Mouse (Mus musculus): ENCODE data around the gene Pknox2. TPM values are rescaled to one million over a fixed set of nuclear protein-coding genes. Genes with fewer than 3 reads are reported as not detected.

Pknox2 gene
- polyA plus RNA-seq, 1 experiment from 2014 or later, result 11.4 TPM

DNA sequence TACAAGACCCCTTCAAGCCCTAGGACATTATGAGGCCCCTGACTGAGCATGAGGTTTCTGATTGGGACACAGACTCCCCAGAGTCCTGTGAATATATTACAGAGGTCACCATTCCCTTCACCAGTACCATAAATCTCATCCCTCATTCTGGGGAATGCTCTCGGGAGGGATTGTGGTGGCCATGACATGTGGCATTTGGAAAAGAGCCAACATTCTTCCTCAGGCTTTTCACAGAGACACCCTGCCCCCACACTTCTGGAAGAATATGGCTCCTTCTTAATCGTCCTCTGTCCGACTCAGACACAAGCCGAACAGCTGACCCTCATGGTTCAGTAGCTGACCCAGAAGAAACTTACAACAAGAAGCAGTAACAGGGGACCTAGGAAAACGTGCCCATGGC is 139.1 kb downstream of the Pknox2 start:
- Histone ChIP-seq H3K27me3 (no peaks in the 10 kb centered on the region), H3K27ac (no peak overlapping the region), H3K4me1 (peaks cover 7% of the 10 kb centered on the region; the same call in 1 of the 2 replicates), H3K4me3 (no peak overlapping the region), H3K9me3 (no peaks in the 10 kb centered on the region), H3K36me3 (no peaks in the 10 kb centered on the region), H3K4me2 (no peak overlapping the region), H3K9ac (no peak overlapping the region)
- no peak for ATAC-seq (ENCODE audit: borderline replicate concordance, extremely low read depth, low FRiP score, low TSS enrichment)
- 28% methylated on average over 5 of the region's 5 CpGs for WGBS

DNA sequence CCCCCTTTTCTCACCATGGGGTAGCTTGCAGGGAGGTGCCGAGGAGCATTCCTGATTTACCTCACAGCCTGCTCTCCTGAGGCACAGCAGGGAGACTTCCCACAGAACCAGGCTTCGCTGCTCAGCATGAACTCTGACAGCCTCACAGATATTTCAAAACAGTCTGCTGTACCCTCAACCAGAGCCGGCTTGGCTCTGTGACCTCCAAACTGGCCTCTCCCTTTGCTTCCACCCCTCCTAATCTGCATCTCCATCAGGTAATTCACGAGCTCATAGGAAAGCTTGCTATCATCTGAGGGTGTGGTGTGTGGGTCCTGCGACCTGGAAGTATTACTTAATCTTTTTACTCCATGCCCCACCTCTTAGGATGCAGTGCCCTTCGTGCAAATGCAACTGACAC is 142.5 kb downstream of the Pknox2 start:
- Histone ChIP-seq H3K4me1 (peaks cover 7% of the 10 kb centered on the region; the same call in 1 of the 2 replicates), H3K27me3 (no peaks in the 10 kb centered on the region), H3K9ac (no peak overlapping the region), H3K27ac (no peak overlapping the region), H3K9me3 (no peaks in the 10 kb centered on the region), H3K4me2 (no peak overlapping the region), H3K4me3 (no peak overlapping the region), H3K36me3 (no peaks in the 10 kb centered on the region)
- WGBS, result 46% methylated on average over 6 of the region's 6 CpGs
- ATAC-seq (ENCODE audit: borderline replicate concordance, extremely low read depth, low FRiP score, low TSS enrichment), result no peak

DNA sequence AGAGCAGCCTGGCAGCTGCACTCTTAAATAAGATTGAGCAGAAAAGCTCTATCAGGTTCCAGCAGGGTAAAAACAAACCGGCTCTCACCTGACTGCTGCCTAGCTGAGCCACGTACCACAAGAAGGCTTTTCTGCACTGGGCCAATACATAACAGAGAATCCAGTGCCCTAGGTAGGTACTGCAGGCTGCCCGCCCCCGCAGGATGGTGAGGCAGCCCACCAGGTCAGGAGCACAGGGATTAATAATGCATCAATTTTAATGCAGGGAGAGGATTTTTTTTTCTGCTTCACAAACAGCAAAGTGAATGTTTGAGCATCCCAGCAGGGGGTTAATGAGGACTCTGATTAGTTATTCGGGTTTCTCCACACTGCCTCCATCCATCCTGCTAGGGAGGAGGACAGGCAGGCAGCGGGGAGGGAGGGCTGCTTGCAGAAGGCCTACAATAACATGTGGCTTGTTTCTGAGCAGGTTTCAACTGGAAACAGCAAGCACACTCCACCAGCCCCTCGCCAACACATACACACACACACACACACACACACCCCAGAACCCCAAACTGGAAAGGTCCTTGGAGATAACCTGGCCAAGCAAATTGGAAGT is 145.2 kb downstream of the Pknox2 start:
- Histone ChIP-seq H3K4me3 (no peak overlapping the region), H3K27me3 (no peaks in the 10 kb centered on the region), H3K4me2 (no peak overlapping the region), H3K36me3 (no peaks in the 10 kb centered on the region), H3K27ac (no peak overlapping the region), H3K4me1 (no peaks in the 10 kb centered on the region), H3K9me3 (no peaks in the 10 kb centered on the region), H3K9ac (no peak overlapping the region)
- WGBS, result 56% methylated on average over 7 of the region's 7 CpGs
- no peak for ATAC-seq (ENCODE audit: borderline replicate concordance, extremely low read depth, low FRiP score, low TSS enrichment)

DNA sequence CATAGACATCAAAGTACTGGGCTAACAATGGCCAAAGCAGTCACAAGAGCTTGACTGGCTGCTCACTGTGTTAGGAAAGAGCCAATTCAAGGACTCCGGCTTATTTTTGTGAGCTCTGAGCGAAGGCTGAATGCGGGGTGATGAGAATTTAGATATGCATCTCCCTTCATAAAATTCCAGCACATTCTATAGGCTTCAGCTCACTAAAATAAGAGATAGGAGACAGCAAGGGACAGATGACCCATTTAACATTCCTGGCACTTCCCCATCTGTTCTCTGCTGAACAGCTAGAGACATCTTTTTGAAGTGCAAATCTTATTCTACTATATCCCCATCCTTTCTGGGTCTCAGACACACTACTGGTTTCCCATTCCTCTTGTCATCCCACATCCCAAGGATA is 147.8 kb downstream of the Pknox2 start:
- 88% methylated on average over 3 of the region's 3 CpGs for WGBS
- Histone ChIP-seq H3K4me2 (no peak overlapping the region), H3K9me3 (no peaks in the 10 kb centered on the region), H3K4me3 (no peak overlapping the region), H3K27ac (no peak overlapping the region), H3K36me3 (no peaks in the 10 kb centered on the region), H3K4me1 (no peaks in the 10 kb centered on the region), H3K9ac (no peak overlapping the region), H3K27me3 (no peaks in the 10 kb centered on the region)
- no peak for ATAC-seq (ENCODE audit: borderline replicate concordance, extremely low read depth, low FRiP score, low TSS enrichment)

DNA sequence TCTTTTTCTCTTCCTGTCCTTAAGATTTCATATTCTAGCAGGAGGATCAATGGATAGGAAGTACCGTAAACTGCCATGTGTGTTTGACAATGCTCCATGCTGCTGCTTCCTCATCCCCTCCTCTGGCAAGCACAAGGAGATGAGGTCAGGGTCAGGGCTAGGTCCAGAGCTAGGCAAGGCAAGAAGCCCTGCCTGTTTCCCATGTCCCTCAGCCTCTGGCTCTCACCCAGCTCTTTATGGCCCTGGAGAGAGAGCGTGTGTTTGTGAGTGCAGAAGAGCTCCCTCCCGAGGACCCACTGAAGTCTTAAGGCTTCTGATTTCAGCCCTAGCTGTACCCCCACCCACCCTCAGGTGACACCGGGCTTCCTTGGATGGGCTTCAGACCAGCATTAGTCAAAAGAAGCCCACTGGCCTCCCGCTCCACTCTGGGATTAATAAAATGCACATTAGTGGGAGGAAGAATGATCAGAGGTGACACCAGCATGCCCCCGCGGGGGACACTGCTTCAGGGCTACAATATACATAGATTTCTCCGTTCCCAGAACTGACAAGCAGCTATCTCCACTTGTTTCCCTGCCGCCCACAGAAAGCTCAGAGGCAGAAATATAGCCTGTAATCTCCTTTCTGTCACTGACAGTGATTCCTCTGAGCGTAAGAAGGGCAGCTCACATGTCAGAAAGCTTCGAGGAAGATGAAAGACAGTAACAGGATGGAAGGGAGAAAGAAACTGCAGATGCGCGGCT is 156.4 kb downstream of the Pknox2 start:
- no peak for ATAC-seq (ENCODE audit: borderline replicate concordance, extremely low read depth, low FRiP score, low TSS enrichment)
- no peak overlapping the region for H3K9ac ChIP-seq
- H3K9me3 ChIP-seq, result no peaks in the 10 kb centered on the region
- no peak overlapping the region for H3K4me3 ChIP-seq
- 0 out of 2 replicates have a peak, but pooled peaks cover 3% of the 10 kb centered on the region for H3K4me1 ChIP-seq
- WGBS, result 46% methylated on average over 13 of the region's 13 CpGs
- no peaks in the 10 kb centered on the region; the same call in 1 of the 2 replicates for H3K27me3 ChIP-seq
- H3K36me3 ChIP-seq, result no peaks in the 10 kb centered on the region
- H3K4me2 ChIP-seq, result no peak overlapping the region
- H3K27ac ChIP-seq, result no peak overlapping the region

DNA sequence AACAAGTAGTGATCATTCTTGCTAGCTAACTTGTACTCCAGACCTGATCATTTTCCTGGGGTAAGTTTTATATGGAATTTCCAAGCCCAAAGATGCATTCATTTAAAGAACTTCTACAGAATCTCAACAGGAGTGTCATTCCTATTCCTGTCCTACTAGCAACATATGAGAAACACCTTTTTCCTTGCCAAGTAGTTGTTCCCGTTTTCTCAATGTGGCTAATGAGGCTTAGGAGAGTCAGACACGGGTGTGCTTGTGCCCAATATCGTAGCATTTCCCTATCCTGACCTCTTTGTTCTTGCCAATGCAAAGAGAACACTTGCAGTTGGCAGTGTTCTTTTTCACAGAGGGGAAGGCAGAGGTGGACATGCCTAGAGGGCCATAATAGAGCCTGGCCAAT is 157.2 kb downstream of the Pknox2 start:
- Histone ChIP-seq H3K27me3 (no peaks in the 10 kb centered on the region; the same call in 1 of the 2 replicates), H3K4me1 (0 out of 2 replicates have a peak, but pooled peaks cover 3% of the 10 kb centered on the region), H3K9ac (no peak overlapping the region), H3K27ac (no peak overlapping the region), H3K4me2 (no peak overlapping the region), H3K9me3 (no peaks in the 10 kb centered on the region), H3K36me3 (no peaks in the 10 kb centered on the region), H3K4me3 (no peak overlapping the region)
- no peak for ATAC-seq (ENCODE audit: borderline replicate concordance, extremely low read depth, low FRiP score, low TSS enrichment)
- 91% methylated on average over 3 of the region's 3 CpGs for WGBS

DNA sequence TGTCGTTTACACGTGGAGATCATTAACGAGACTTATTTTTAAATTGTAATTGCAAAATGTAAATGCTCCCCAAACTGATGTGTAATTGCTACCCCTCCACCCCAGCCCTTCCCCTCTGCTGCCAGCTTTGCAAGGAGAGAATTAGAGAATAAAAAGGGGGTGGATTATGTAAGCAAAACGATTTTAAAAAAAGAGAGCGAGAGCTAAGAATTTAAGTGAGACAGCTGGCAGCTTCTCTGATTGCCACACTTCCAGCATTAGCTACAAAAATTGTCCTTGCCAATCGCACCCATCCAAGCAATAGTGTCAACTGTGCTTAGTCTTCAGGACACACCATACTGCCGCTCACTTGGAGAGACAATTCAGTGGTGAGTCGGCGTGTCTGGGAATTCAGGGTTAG is 162.0 kb downstream of the Pknox2 start:
- Histone ChIP-seq H3K27ac (no peak overlapping the region), H3K4me1 (no peaks in the 10 kb centered on the region), H3K4me2 (no peak overlapping the region), H3K27me3 (no peaks in the 10 kb centered on the region), H3K9me3 (no peaks in the 10 kb centered on the region), H3K36me3 (no peaks in the 10 kb centered on the region), H3K9ac (no peak overlapping the region), H3K4me3 (no peak overlapping the region)
- 78% methylated on average over 9 of the region's 9 CpGs for WGBS
- no peak for ATAC-seq (ENCODE audit: borderline replicate concordance, extremely low read depth, low FRiP score, low TSS enrichment)

DNA sequence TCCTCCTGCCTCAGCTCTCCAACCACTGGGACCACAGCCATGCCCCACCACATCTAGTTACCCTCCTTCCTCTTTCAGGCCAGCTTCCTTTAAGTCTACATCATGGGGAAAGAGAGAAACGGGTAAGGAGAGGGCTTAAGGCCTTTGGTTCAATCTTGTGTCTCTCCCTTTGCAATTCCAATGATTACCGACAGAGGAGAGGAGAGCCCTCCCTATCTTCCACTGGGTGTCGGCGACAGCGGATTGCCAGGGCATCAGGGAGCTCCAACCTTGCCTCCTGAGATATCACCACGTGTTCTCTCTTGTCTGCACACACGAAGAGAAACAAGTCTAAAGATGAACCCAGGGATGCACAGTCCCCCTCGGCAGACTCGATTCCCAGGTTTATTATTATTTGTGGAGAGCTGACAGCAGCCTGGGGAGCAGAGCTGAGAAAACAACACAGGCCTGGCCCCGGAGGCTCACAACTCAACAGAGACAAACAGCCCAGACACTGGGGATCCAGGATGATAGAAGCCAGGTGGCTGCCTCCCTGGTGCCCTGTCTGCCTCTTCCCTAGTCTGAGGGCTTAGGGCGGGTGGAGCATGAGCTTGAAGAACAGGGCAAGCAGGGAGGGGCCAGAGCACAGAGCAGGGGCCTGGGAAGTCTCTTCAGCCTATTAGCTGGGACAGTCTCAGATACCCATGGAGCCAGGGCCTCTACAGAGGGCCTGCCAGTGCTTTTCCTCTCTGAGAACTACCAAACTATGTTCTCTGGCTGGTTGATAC is 170.4 kb downstream of the Pknox2 start:
- H3K4me1 ChIP-seq, result peaks cover 4% of the 10 kb centered on the region; the same call in 1 of the 2 replicates
- 34% methylated on average over 11 of the region's 11 CpGs for WGBS
- H3K27me3 ChIP-seq, result no peaks in the 10 kb centered on the region
- no peak for ATAC-seq (ENCODE audit: borderline replicate concordance, extremely low read depth, low FRiP score, low TSS enrichment)
- no peak overlapping the region for H3K4me2 ChIP-seq
- H3K4me3 ChIP-seq, result no peak overlapping the region
- no peaks in the 10 kb centered on the region for H3K9me3 ChIP-seq
- H3K36me3 ChIP-seq, result no peaks in the 10 kb centered on the region
- H3K27ac ChIP-seq, result no peak overlapping the region
- H3K9ac ChIP-seq, result no peak overlapping the region

DNA sequence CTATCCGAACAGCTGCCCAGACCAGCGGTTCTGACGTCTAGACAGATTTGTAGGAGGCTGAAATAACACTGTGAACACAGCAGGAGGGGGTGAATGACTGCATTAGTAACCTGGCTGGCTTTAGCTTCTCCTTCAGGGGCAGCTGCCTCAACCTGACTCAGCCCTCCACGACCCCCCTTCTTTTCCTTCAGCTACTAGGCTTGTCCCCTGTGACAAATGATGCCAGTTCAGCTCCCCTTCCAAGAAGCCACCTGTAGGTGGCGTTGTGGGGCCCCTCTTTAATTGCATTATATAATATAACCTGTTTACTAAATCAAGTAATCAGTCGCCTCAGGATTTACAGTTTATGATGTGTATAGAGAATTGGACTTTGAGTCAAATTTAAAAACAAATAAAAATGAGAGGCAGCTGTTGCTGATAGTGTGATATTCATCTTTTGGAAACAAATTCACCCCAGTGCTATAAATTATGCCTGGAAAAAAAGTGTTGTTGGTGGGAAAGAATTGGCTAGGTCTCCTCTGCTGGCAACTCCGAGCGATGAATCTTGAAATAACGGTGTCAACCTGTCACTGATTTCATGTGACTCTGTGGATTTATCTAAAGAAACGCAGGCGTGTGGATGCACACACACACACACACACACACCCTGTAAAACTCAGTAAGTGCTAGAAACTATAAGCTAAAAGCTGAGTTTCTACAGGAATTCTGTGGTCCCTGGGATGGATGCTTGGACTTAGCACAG is 173.6 kb downstream of the Pknox2 start:
- WGBS, result 48% methylated on average over 11 of the region's 11 CpGs

DNA sequence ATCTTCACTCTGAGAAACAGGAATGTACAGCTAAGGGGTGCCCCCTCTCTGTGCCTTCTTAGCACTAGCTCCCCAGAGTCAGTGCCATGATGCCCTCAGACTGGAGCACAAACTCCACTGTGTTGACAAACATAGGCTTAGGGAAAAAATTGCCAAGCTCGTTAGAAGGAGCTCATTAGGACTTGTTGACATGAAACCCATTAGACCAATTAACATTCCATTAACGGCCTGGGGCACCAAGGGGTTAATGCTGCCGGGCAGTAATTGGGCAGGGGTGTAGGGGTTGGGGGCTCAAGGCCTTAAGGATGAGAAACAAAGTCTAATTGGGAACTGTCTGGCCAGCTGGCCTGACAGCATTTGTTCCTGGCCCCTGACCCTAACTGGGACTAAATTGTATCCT is 175.1 kb downstream of the Pknox2 start:
- Histone ChIP-seq H3K27ac (no peak overlapping the region), H3K27me3 (no peaks in the 10 kb centered on the region), H3K4me3 (no peak overlapping the region), H3K9ac (no peak overlapping the region), H3K4me1 (peaks cover 11% of the 10 kb centered on the region), H3K9me3 (no peaks in the 10 kb centered on the region), H3K4me2 (no peak overlapping the region), H3K36me3 (no peaks in the 10 kb centered on the region)
- no peak for ATAC-seq (ENCODE audit: borderline replicate concordance, extremely low read depth, low FRiP score, low TSS enrichment)
- 35% methylated on average over 3 of the region's 3 CpGs for WGBS

More for the DNA sequence above, 173.6 kb downstream of the Pknox2 start:
- no peak for ATAC-seq (ENCODE audit: borderline replicate concordance, extremely low read depth, low FRiP score, low TSS enrichment)
- H3K27ac ChIP-seq, result no peak overlapping the region
- H3K4me3 ChIP-seq, result no peak overlapping the region
- H3K4me1 ChIP-seq, result peaks cover 11% of the 10 kb centered on the region
- H3K36me3 ChIP-seq, result no peaks in the 10 kb centered on the region
- no peaks in the 10 kb centered on the region for H3K9me3 ChIP-seq
- no peaks in the 10 kb centered on the region for H3K27me3 ChIP-seq
- H3K9ac ChIP-seq, result no peak overlapping the region
- H3K4me2 ChIP-seq, result no peak overlapping the region

DNA sequence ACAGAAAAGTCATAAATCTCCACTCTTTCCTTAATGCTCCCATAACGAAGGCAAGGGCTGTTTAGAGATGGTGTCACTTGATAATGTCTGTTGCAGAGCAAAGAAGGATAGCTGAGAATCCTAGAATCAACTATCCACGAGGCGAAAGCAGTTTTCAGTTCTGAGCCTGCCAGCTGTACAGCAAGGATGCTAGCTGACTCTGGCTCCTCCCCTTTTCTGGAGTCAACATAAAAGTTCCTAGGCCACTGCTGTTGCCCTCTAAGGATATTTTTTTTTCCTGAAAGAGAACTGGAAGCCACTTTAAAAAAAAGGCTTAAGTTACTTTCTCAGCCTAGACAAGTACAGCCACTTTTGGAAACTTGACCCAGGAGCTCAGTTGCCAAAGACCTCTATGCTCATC is 176.1 kb downstream of the Pknox2 start:
- peaks cover 11% of the 10 kb centered on the region for H3K4me1 ChIP-seq
- H3K4me2 ChIP-seq, result peak overlapping the region; percentile 16; the same call in 1 of the 2 replicates
- H3K9ac ChIP-seq, result no peak overlapping the region
- H3K27ac ChIP-seq, result peak overlapping the region; percentile 19; the same call in 1 of the 2 replicates
- H3K27me3 ChIP-seq, result no peaks in the 10 kb centered on the region
- 8% methylated on average over 3 of the region's 3 CpGs for WGBS
- ATAC-seq (ENCODE audit: borderline replicate concordance, extremely low read depth, low FRiP score, low TSS enrichment), result peak; percentile 12; the same call in 1 of the 2 replicates
- H3K36me3 ChIP-seq, result no peaks in the 10 kb centered on the region
- no peaks in the 10 kb centered on the region for H3K9me3 ChIP-seq
- no peak overlapping the region for H3K4me3 ChIP-seq
